Mouse (Mus musculus): ENCODE results near the gene Sec14l3.

Gene Sec14l3

GRCm38 (mm10) chr11:4060866-4061575, 3.6 kb upstream of the Sec14l3 start:
- no peak for DNase-seq

GRCm38 (mm10) chr11:4062523-4062922, 2.1 kb upstream of the Sec14l3 start:
- no peak for DNase-seq

- no peak for DNase-seq
Observed at GRCm38 (mm10) chr11:4062981-4063380, 1.7 kb upstream of the Sec14l3 start.

GRCm38 (mm10) chr11:4069664-4070063, 5.0 kb downstream of the Sec14l3 start:
- no peak for DNase-seq

GRCm38 (mm10) chr11:4076633-4077032, 12.0 kb downstream of the Sec14l3 start:
- no peak for DNase-seq

- DNase-seq, result no peak
Observed at GRCm38 (mm10) chr11:4078267-4078933, 13.8 kb downstream of the Sec14l3 start.

- peak; percentile 59 to 77 for DNase-seq
Observed at GRCm38 (mm10) chr11:4080219-4080618, 15.6 kb downstream of the Sec14l3 start.

- peak; percentile 45 to 73 for DNase-seq
Observed at GRCm38 (mm10) chr11:4083316-4084078, 18.9 kb downstream of the Sec14l3 start.

GRCm38 (mm10) chr11:4086246-4086645, 21.6 kb downstream of the Sec14l3 start:
- peak in 1 of 2 experiments; percentile 37 for DNase-seq

- no peak for DNase-seq
Observed at GRCm38 (mm10) chr11:4087267-4087666, 22.6 kb downstream of the Sec14l3 start.

GRCm38 (mm10) chr11:4093459-4094377, 29.1 kb downstream of the Sec14l3 start:
- DNase-seq, result peak in 1 of 2 experiments; percentile 14

GRCm38 (mm10) chr11:4094378-4095170, 29.9 kb downstream of the Sec14l3 start:
- DNase-seq, result peak; percentile 68 to 78

- DNase-seq, result peak; percentile 73 to 75
Observed at GRCm38 (mm10) chr11:4095171-4096053, 30.8 kb downstream of the Sec14l3 start, which contains the start of gene Mtfp1. Gene Mtfp1 (minus strand): TSS chr11:4095445.

- DNase-seq, result peak; percentile 99
Observed at GRCm38 (mm10) chr11:4096054-4096984, 31.7 kb downstream of the Sec14l3 start.

GRCm38 (mm10) chr11:4097091-4097621, 32.5 kb downstream of the Sec14l3 start:
- peak in 1 of 2 experiments; percentile 51 for DNase-seq

GRCm38 (mm10) chr11:4098120-4098519, 33.5 kb downstream of the Sec14l3 start:
- DNase-seq, result no peak

- DNase-seq, result no peak
Observed at GRCm38 (mm10) chr11:4098816-4099215, 34.2 kb downstream of the Sec14l3 start.

GRCm38 (mm10) chr11:4099447-4099846, 34.8 kb downstream of the Sec14l3 start:
- no peak for DNase-seq

GRCm38 (mm10) chr11:4101851-4102250, 37.2 kb downstream of the Sec14l3 start:
- no peak for DNase-seq
